Mouse (Mus musculus) G1E (cell line): Measurements from ENCODE around the gene Zmynd15. TPM values are rescaled to one million over a fixed set of nuclear protein-coding genes. Genes with fewer than 3 reads are reported as not detected.
"Not testable (repeated sequence)": the region's sequence is repeated elsewhere in the genome, so short reads cannot be mapped to it uniquely, and the experiment has no call there.

Experiments used
- ATAC-seq: 2 replicates; pipeline ENCODE4 v1.8.0; 2016; ENCODE audit warnings: mild to moderate bottlenecking; ENCODE audit not compliant: insufficient number of reproducible peaks, poor library complexity, low FRiP score, severe bottlenecking; ENCODE audit errors: extremely low read depth
- DNase-seq: peaks from one replicate; pipeline ENCODE4 v3.0.0; 2012; ENCODE audit warnings: low spot score
- H3K27me3 ChIP-seq: 2 replicates; pipeline ENCODE4 v1.6.1; 2012; ENCODE audit warnings: mild to moderate bottlenecking, low read length, inconsistent platforms; ENCODE audit not compliant: insufficient read depth
- H3K36me3 ChIP-seq: replicated peaks from 2 replicates; pipeline ENCODE3; 2012; ENCODE audit warnings: mild to moderate bottlenecking, inconsistent platforms
- H3K4me1 ChIP-seq: 2 replicates; pipeline ENCODE4 v1.6.1; 2012; ENCODE audit warnings: low read depth, low read length, inconsistent platforms, mixed read lengths; ENCODE audit not compliant: insufficient read depth
- H3K4me3 ChIP-seq: 2 replicates; pipeline ENCODE4 v1.5.1; 2012; ENCODE audit warnings: low read depth, mild to moderate bottlenecking, inconsistent platforms, low read length, moderate library complexity, mixed read lengths
- H3K9me3 ChIP-seq: replicated peaks from 2 replicates; pipeline ENCODE4 v1.6.1; 2012; ENCODE audit warnings: inconsistent platforms
- CTCF ChIP-seq: IDR thresholded peaks from 2 replicates; pipeline ENCODE4 v1.5.1; 2012; ENCODE audit warnings: low read depth, low read length, inconsistent platforms, mixed read lengths
- GATA1 ChIP-seq: IDR thresholded peaks from 2 replicates; pipeline ENCODE4 v1.6.1; 2012; ENCODE audit warnings: borderline replicate concordance, low read length, inconsistent platforms, mixed read lengths
- GATA2 ChIP-seq: IDR thresholded peaks from 2 replicates; pipeline ENCODE4 v1.6.1; 2012; ENCODE audit warnings: low read depth, low read length, inconsistent platforms, borderline replicate concordance
- POLR2AphosphoS5 ChIP-seq: IDR thresholded peaks from 2 replicates; pipeline ENCODE4 v1.6.1; 2012; ENCODE audit warnings: low read depth, low read length, inconsistent platforms; ENCODE audit not compliant: insufficient replicate concordance
- TAL1 ChIP-seq: conservative IDR thresholded peaks from 2 replicates; pipeline ENCODE4 v1.6.1; 2012; ENCODE audit warnings: low read depth, low read length, inconsistent platforms, mixed read lengths
- polyA plus RNA-seq: library from polyadenylated mRNA; stranded (reverse); fragments of >175 nt; gene quantifications from 2 replicates; pipeline ENCODE4 v1.2.3, GENCODE M21; 2012
- total RNA-seq, 2 experiments: library from RNA; stranded (forward) in 1 of 2; stranded (reverse) in 1 of 2; fragments of 200-1000 nt in 1 of 2; fragments of >200 nt in 1 of 2; fragmentation: Nextera tagmentation in 1 of 2; gene quantifications; 2 replicates each; pipeline ENCODE4 v1.2.3; 2014 to 2017

The Zmynd15 gene
- total and polyA plus RNA-seq, 3 experiments: 0.66 TPM; not detected in 2

DNA sequence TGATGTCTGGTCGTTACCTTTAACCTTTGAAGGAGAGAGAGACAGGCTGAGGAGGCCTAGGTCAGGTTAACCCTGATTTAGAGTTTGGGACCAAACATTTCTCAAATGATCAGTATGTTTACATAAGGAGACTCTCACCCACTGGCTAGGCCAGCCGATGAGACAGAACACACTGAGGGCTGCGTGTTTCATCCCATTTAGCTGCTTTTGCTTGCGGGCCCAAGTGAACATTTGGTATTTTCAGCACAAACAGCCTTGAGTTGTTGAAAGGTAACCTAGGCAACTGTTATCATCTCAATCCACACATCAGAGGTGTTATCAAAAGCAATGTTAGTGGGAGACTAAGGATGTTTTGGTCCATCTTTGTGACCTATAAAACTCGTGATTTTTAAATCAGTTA, 39.7 kb upstream of the Zmynd15 start:
- no peak for ATAC-seq
- Histone ChIP-seq H3K27me3 (peaks cover 19% of the 10 kb centered on the region), H3K9me3 (no peaks in the 10 kb centered on the region), H3K36me3 (no peaks in the 10 kb centered on the region), H3K4me3 (no peak overlapping the region), H3K4me1 (no peaks in the 10 kb centered on the region)
- TF ChIP-seq POLR2AphosphoS5: no peak
- TF ChIP-seq CTCF: no peak
- TF ChIP-seq GATA1: no peak
- no peak for TF ChIP-seq TAL1
- TF ChIP-seq GATA2: no peak
- DNase-seq: no peak

- H3K4me3 ChIP-seq, DNase-seq, H3K36me3 ChIP-seq, H3K9me3 ChIP-seq, H3K4me1 ChIP-seq, ATAC-seq: not testable (repeated sequence)
- H3K27me3 ChIP-seq: peaks cover 18% of the 10 kb centered on the region
Measured at GRCm38 (mm10) chr11:70426598-70426997, 32.6 kb upstream of the Zmynd15 start.

DNA sequence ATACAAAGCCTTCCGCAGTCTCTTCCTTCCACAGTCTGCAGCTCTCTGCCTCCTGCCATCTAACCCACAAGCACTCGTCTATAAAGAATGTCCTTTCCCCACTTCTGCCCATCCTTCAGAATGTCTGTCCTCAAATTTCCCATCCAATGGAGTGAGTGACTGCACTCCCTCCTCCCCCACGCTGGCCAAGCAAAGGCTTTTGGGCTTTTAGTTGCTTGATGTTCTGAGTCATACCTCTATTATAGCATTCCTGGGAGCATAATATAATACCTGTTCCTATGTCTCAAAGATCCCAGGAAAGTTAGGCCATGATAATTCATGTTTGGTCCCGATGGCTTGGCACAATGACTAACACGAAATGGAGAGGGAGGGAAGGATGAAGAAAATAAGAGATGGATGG, 27.7 kb upstream of the Zmynd15 start:
- peaks cover 8% of the 10 kb centered on the region for H3K27me3 ChIP-seq
- H3K4me3 ChIP-seq: peak overlapping the region; percentile 79; the same call in 1 of the 2 replicates
- ATAC-seq (no peak), DNase-seq (no peak)
- TF ChIP-seq GATA1 (no peak), POLR2AphosphoS5 (no peak), CTCF (no peak), GATA2 (no peak), TAL1 (no peak)
- H3K9me3 ChIP-seq: no peaks in the 10 kb centered on the region
- peaks cover 48% of the 10 kb centered on the region for H3K4me1 ChIP-seq
- H3K36me3 ChIP-seq: peaks cover 30% of the 10 kb centered on the region

DNA sequence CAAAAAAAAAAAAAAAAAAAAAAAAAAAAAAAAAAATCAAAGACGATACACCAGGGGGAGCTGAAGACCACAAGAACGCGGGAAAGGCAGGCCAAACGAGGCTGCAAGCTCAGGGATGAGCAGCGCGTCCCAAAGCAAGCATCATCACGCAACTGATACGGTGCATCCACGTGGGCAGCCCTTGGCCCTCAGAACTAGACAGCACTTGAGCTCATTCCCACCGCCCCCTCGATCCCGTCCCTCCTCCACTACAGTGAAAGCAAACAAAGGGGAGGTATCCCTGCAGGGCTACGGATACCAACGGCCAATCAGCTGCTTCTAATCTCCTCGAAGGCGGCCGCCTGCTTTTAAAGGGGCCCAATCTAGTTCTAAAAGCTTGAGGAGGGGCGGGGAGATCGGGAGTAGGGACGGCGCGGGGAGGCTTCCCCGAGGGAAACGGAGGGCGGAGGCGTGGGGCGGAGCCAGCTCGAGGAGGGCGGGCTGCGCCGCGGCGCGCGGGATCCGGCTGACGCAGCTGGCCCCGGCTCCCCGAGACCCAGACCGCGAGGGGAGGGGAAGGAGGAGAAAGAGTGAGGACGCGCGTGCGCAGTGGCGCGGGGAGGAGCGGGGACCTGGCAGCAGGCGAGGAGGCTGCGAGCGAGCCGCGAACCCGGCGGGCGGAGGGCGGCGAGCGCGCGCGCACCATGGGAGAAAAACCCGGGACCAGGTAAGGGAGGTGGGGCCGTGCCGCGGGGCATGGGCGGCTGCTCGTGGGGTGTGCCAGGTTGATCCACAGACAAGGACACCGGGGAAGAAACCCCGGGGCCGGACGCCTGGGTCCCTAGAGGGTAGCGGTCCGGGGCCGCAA, 27.0 kb upstream of the Zmynd15 start, which contains the start of gene Arrb2:
TSS of gene Arrb2 (plus strand) at position 588 of the 847 bp plus-strand sequence.
- ATAC-seq (peak; percentile 82), DNase-seq (peak; percentile 98)
- H3K36me3 ChIP-seq: peaks cover 37% of the 10 kb centered on the region
- H3K27me3 ChIP-seq: peaks cover 7% of the 10 kb centered on the region
- no peaks in the 10 kb centered on the region for H3K9me3 ChIP-seq
- peaks cover 55% of the 10 kb centered on the region for H3K4me1 ChIP-seq
- peak within 1 kb of the TSS; percentile 79 for H3K4me3 ChIP-seq
- TF ChIP-seq TAL1: no peak
- no peak for TF ChIP-seq POLR2AphosphoS5
- TF ChIP-seq GATA2: no peak
- TF ChIP-seq CTCF: no peak
- no peak for TF ChIP-seq GATA1

DNA sequence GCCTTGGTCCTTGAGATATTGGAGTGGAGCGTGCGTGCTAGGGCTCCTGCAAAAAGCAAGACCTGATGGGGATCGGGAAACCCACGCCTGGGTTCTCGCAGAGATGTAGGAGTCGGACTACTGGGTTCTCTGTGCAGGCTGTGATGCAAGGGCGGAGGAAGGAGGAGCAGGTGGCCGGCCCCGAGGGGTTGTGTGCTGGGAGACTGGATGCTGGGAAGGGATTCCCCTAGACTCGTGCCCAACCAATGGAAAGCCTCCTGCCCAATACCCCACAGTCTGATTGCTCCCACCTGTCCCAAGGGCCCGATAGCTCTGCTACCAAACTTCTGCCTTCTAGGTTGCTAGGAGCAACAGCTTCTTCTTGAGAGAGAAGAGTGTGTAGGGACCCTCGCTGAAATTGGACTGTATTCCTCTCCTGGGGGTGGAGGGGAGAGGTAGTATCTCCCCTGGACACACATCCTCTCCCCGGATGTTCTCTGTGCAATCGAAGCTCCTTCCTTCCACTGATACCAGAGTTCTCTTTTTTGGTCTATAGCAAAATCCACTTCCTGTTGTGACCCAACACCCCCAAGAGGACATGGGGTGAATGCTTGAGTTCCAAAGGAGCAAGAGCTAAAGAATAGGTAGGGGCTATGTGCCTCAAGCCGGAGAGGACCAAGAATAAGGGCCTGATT, 26.2 kb upstream of the Zmynd15 start:
- Histone ChIP-seq H3K4me3 (peak overlapping the region; percentile 79), H3K4me1 (peaks cover 63% of the 10 kb centered on the region), H3K36me3 (peaks cover 44% of the 10 kb centered on the region), H3K9me3 (no peaks in the 10 kb centered on the region), H3K27me3 (peaks cover 7% of the 10 kb centered on the region)
- ATAC-seq (peak; percentile 10; the same call in 1 of the 2 replicates), DNase-seq (peak; percentile 63)
- TF ChIP-seq CTCF: no peak

DNA sequence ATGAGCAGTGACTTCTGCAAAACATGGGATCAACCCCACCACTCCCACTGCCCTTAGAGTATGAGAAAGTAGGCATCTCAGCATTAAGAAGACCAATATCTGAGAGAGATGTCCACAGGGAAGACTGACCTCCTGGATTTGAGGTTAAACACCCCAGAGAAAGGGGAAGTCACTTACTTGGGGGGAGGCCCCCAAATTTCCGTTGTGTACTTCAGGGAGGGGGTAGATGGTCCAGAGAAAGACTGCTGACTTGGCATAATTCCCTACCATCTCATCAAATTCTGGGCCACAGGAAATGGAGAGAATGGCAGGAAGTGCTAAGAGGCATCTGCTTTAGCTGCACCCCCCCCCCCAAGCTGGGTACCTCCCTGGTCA, 25.7 kb upstream of the Zmynd15 start:
- Histone ChIP-seq H3K4me3 (peak overlapping the region; percentile 79), H3K9me3 (no peaks in the 10 kb centered on the region), H3K4me1 (peaks cover 66% of the 10 kb centered on the region), H3K36me3 (peaks cover 49% of the 10 kb centered on the region), H3K27me3 (peaks cover 7% of the 10 kb centered on the region)
- DNase-seq: peak; percentile 48
- ATAC-seq: peak; percentile 10; the same call in 1 of the 2 replicates
- TF ChIP-seq CTCF (no peak), POLR2AphosphoS5 (no peak), GATA2 (no peak), GATA1 (no peak), TAL1 (no peak)
